Mouse (Mus musculus) cerebellum, postnatal 4 days (tissue): Measurements from ENCODE around the gene Kcnn3.

Source experiments
- DNase-seq, 2 experiments: peaks; one replicate each; pipeline ENCODE4 v3.0.0; 2022; ENCODE audit warnings: low spot score in 2 of 2, mixed read lengths in 1 of 2

Gene Kcnn3

GRCm38 (mm10) chr3:89565371-89565770, 45.4 kb downstream of the Kcnn3 start:
- DNase-seq: no peak

- no peak for DNase-seq
Observed at GRCm38 (mm10) chr3:89569058-89569457, 49.1 kb downstream of the Kcnn3 start.

- DNase-seq: no peak
Observed at GRCm38 (mm10) chr3:89569707-89570324, 49.9 kb downstream of the Kcnn3 start.

- DNase-seq: no peak
Observed at GRCm38 (mm10) chr3:89570362-89570761, 50.4 kb downstream of the Kcnn3 start.

GRCm38 (mm10) chr3:89574260-89574659, 54.3 kb downstream of the Kcnn3 start:
- DNase-seq: no peak

GRCm38 (mm10) chr3:89576381-89576780, 56.4 kb downstream of the Kcnn3 start:
- no peak for DNase-seq

GRCm38 (mm10) chr3:89577154-89577553, 57.2 kb downstream of the Kcnn3 start:
- no peak for DNase-seq

GRCm38 (mm10) chr3:89578083-89578482, 58.1 kb downstream of the Kcnn3 start:
- no peak for DNase-seq

GRCm38 (mm10) chr3:89578803-89579202, 58.8 kb downstream of the Kcnn3 start:
- no peak for DNase-seq

GRCm38 (mm10) chr3:89584254-89584653, 64.3 kb downstream of the Kcnn3 start:
- no peak for DNase-seq

- no peak for DNase-seq
Observed at GRCm38 (mm10) chr3:89588436-89588835, 68.5 kb downstream of the Kcnn3 start.

GRCm38 (mm10) chr3:89589321-89589720, 69.4 kb downstream of the Kcnn3 start:
- DNase-seq: no peak

GRCm38 (mm10) chr3:89590386-89590785, 70.4 kb downstream of the Kcnn3 start:
- no peak for DNase-seq

GRCm38 (mm10) chr3:89591461-89591860, 71.5 kb downstream of the Kcnn3 start:
- DNase-seq: no peak

- no peak for DNase-seq
Observed at GRCm38 (mm10) chr3:89592809-89593208, 72.8 kb downstream of the Kcnn3 start.

- no peak for DNase-seq
Observed at GRCm38 (mm10) chr3:89593524-89593923, 73.6 kb downstream of the Kcnn3 start.

- DNase-seq: no peak
Observed at GRCm38 (mm10) chr3:89598361-89598760, 78.4 kb downstream of the Kcnn3 start.

- DNase-seq: no peak
Observed at GRCm38 (mm10) chr3:89598967-89599366, 79.0 kb downstream of the Kcnn3 start.

- DNase-seq: no peak
Observed at GRCm38 (mm10) chr3:89601060-89601459, 81.1 kb downstream of the Kcnn3 start.

GRCm38 (mm10) chr3:89603300-89603699, 83.3 kb downstream of the Kcnn3 start:
- no peak for DNase-seq

- DNase-seq: no peak
Observed at GRCm38 (mm10) chr3:89605235-89605634, 85.3 kb downstream of the Kcnn3 start.

GRCm38 (mm10) chr3:89607327-89607726, 87.4 kb downstream of the Kcnn3 start:
- no peak for DNase-seq

GRCm38 (mm10) chr3:89612048-89612447, 92.1 kb downstream of the Kcnn3 start:
- no peak for DNase-seq
